Mouse (Mus musculus) kidney, postnatal 10 days (tissue): Measurements from ENCODE around the gene Gm35134.
"Not testable (repeated sequence)": the region's sequence is repeated elsewhere in the genome, so short reads cannot be mapped to it uniquely, and the experiment has no call there.

Experiments
- DNase-seq: peaks from one replicate; pipeline ENCODE4 v3.0.0; 2021; ENCODE audit warnings: mixed read lengths

The Gm35134 gene

GRCm38 (mm10) chrY:19112707-19113106, at the start of gene Gm35134:
TSS of gene Gm35134 (plus strand) at chrY:19113007.
- DNase-seq: not testable (repeated sequence)
